Mouse (Mus musculus): Measurements from ENCODE around the gene Hist2h2bb. TPM values are rescaled to one million over a fixed set of nuclear protein-coding genes. Genes with fewer than 3 reads are reported as not detected.
"Not testable (repeated sequence)": the region's sequence is repeated elsewhere in the genome, so short reads cannot be mapped to it uniquely, and the experiment has no call there.

The Hist2h2bb gene
- 6.5 and 9.2 TPM in 2 replicates for polyA plus RNA-seq (2015; fragmentation: Nextera tagmentation; extraction: Ambion mirVana)

DNA sequence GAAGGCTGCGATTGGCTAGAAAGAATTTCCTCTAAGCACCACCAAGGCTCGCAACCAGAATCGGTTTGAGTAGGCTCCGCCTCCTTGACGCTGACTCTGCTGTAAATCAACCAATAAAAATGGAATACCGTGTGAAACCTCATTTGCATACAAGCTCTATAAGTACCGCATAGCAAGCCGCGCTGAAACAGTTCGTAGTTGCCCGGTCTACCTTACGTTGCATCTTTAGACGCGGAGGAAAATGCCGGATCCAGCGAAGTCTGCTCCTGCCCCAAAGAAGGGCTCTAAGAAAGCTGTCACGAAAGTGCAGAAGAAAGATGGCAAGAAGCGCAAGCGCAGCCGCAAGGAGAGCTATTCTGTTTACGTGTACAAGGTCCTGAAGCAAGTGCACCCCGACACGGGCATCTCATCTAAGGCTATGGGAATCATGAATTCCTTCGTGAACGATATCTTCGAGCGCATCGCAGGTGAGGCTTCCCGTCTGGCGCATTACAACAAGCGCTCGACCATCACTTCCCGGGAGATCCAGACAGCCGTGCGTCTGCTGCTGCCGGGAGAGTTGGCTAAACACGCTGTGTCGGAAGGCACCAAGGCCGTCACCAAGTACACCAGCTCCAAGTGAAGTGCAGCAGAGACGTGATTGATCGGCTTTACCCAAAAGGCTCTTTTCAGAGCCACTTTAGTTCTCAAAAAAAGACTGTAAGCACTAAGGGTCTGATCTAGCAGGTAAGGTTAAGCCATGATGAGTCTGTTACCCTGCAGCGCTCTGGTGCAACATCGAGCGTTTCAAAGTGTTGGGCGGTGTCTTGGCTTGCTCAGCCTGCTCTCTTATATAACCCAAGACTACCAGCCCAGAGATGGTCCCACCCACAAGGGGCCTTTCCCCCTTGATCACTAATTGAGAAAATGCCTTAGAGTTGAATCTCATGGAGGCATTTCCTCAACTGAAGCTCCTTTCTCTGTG is at the start of gene Hist2h2bb:
Hist2h2bb (plus strand) TSS at position 242 of the 964 bp plus-strand sequence.
- peak within 1 kb of the TSS; percentile 95 for H3K27ac ChIP-seq
- peaks cover 5% of the 10 kb centered on the region; the same call in 1 of the 2 replicates for H3K4me1 ChIP-seq (replicated peaks)
- peak within 1 kb of the TSS; percentile 50 for H3K4me3 ChIP-seq (replicated peaks)
- H3K27me3 ChIP-seq (replicated peaks) = no peaks in the 10 kb centered on the region
- peak within 1 kb of the TSS; percentile 79 for H3K4me2 ChIP-seq (replicated peaks)
- under 1% methylated on average over 45 of the region's 45 CpGs for whole genome bisulfite sequencing
- no peaks in the 10 kb centered on the region for H3K36me3 ChIP-seq
- no peaks in the 10 kb centered on the region for H3K9me3 ChIP-seq
- ATAC-seq = peak; percentile 95
- H3K9ac ChIP-seq = peak within 1 kb of the TSS; percentile 51

DNA sequence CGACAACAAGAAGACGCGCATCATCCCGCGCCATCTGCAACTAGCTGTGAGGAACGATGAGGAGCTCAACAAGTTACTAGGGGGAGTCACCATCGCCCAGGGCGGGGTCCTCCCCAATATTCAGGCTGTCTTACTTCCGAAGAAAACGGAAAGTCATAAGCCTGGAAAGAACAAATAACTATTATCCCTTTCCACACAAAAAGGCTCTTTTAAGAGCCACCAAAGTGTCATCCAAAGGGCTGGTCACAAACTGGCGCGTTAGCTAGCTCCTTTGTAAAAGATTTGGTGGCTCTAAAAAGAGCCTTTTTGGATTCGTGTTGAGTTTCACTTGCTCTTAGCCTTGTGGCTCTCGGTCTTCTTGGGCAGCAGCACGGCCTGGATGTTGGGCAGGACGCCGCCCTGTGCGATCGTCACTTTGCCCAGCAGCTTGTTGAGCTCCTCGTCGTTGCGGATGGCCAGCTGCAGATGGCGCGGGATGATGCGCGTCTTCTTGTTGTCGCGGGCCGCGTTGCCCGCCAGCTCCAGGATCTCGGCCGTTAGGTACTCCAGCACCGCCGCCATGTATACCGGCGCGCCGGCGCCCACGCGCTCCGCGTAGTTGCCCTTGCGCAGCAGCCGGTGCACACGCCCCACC is 49.3 kb upstream of the Hist2h2bb start:
- peak overlapping the region; percentile 56 for H3K4me3 ChIP-seq (replicated peaks)
- H3K9me3 ChIP-seq; H3K27me3 ChIP-seq (replicated peaks); H3K36me3 ChIP-seq: not testable (repeated sequence)
- H3K4me1 ChIP-seq (replicated peaks) = peaks cover 13% of the 10 kb centered on the region; the same call in 1 of the 2 replicates
- under 1% methylated on average over 37 of the region's 47 CpGs for WGBS
- peak overlapping the region; percentile 73 for H3K9ac ChIP-seq
- H3K27ac ChIP-seq = peak overlapping the region; percentile 98
- H3K4me2 ChIP-seq (replicated peaks) = peak overlapping the region; percentile 83
- peak; percentile 7; the same call in 1 of the 2 replicates for ATAC-seq

DNA sequence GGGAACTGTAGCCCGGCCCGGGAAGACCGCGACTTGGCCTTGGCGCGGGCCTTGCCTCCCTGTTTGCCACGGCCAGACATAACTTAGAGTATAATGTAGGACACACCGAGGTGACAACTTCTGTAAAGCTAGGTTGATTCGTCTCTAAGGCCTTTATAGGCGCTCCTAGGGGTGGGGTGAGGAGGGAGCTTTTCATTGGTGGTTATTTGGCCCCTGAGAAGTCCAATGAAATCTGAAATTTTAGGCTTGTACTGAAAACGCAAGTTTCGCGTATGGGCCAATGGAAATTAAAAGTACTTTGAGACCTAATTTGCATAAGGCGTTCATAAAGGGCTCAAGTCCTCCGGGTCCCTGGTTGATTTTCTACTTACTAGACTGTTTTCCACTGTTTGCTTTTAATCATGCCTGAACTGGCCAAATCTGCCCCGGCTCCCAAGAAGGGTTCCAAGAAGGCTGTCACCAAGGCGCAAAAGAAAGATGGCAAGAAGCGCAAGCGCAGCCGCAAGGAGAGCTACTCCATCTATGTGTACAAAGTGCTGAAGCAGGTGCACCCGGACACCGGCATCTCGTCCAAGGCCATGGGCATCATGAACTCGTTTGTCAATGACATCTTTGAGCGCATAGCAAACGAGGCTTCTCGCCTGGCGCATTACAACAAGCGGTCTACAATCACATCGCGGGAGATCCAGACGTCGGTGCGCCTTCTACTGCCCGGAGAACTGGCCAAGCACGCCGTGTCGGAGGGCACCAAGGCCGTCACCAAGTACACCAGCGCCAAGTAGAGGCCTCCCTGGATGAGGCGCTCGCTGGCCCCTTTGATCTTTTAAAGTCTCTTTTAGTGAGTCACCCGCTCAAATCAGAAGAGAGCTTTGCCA is 48.5 kb upstream of the Hist2h2bb start, which contains the start of the genes Hist2h2ac and Hist2h2be:
Hist2h2ac (minus strand) TSS at position 116 of the 875 bp plus-strand sequence.
Hist2h2be (plus strand) TSS at position 355 of the 875 bp plus-strand sequence.
- H3K4me1 ChIP-seq (replicated peaks) = peaks cover 11% of the 10 kb centered on the region; the same call in 1 of the 2 replicates
- peak within 1 kb of the TSS; percentile 73 for H3K9ac ChIP-seq
- WGBS = under 1% methylated on average over 43 of the region's 43 CpGs
- no peaks in the 10 kb centered on the region for H3K27me3 ChIP-seq (replicated peaks)
- peak within 1 kb of the TSS; percentile 83 for H3K4me2 ChIP-seq (replicated peaks)
- peak within 1 kb of the TSS; percentile 98 for H3K27ac ChIP-seq
- no peaks in the 10 kb centered on the region for H3K36me3 ChIP-seq
- H3K4me3 ChIP-seq (replicated peaks) = peak within 1 kb of the TSS; percentile 56
- peak; percentile 94 for ATAC-seq
- H3K9me3 ChIP-seq = no peaks in the 10 kb centered on the region

DNA sequence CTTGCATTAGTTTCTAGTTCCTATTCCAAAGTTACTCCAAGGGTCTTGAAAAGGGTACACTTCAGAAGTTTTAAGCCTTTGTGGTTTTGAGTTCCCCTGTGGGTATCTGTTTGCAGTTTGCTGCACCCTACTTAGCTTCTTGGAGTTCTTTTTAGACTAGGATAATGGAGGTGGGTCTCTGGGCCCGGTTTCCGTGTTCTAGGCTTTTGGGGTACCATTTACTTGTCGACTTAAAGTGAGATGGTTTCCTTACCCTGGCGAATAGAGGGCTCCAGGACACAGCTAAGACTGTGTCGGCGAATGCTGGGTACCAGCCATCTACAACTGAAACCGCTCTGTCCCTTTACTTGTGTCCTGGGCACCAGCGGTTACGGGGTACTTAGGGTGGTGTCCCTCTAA is 47.9 kb upstream of the Hist2h2bb start:
- Histone ChIP-seq H3K9me3 (no peaks in the 10 kb centered on the region), H3K27ac (peak overlapping the region; percentile 98), H3K4me3 (replicated peaks) (peak overlapping the region; percentile 56), H3K4me2 (replicated peaks) (peak overlapping the region; percentile 83), H3K27me3 (replicated peaks) (no peaks in the 10 kb centered on the region), H3K9ac (peak overlapping the region; percentile 44), H3K36me3 (no peaks in the 10 kb centered on the region), H3K4me1 (replicated peaks) (peaks cover 11% of the 10 kb centered on the region; the same call in 1 of the 2 replicates)
- WGBS = 24% methylated on average over 9 of the region's 9 CpGs
- no peak for ATAC-seq

DNA sequence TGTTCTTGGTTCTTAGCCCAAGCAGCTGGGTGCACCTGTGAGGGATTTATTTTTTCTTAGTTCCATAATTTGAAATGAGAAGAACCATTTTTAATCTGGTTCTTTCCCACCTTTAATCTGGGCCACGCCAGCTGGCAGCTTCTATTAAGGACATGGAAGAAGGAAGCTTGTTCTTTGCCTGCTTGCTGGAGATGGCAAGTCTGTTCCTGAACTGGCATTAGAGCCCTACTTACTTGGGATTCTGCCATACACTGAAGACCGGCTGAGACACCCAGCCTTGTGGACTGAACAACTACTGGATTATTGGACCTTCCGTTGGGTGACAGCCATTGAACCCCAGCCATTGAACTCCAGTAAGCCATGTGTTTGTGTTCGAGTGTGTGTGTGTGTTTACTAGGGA is 46.8 kb upstream of the Hist2h2bb start:
- Histone ChIP-seq H3K27ac (no peak overlapping the region), H3K4me2 (replicated peaks) (peak overlapping the region; percentile 83; the same call in 1 of the 2 replicates), H3K4me1 (replicated peaks) (peaks cover 11% of the 10 kb centered on the region; the same call in 1 of the 2 replicates), H3K4me3 (replicated peaks) (no peak overlapping the region), H3K36me3 (no peaks in the 10 kb centered on the region), H3K27me3 (replicated peaks) (no peaks in the 10 kb centered on the region), H3K9me3 (no peaks in the 10 kb centered on the region), H3K9ac (no peak overlapping the region; the same call in 1 of the 2 replicates)
- WGBS = 88% methylated on average over 4 of the region's 4 CpGs
- ATAC-seq = no peak

DNA sequence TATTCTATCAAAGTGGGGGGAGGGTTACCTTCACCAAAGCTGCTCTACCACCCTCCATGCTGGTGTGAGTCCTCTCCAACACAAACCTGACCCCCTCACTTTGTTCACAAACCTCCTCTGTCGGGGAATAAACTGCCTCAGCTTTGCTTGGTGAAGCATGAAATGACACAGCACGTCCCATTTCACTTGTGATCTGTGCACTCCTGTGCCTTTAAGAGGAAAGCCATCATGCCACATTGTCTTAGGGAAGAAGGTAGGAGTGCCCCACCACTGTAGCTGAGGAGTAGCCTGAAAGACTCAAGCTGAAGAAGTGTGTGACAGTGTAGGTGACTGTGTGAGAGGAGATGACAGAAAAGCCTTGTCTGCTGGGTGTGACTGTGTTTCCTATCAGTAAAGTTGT is 44.1 kb upstream of the Hist2h2bb start:
- Histone ChIP-seq H3K27me3 (replicated peaks) (no peaks in the 10 kb centered on the region), H3K4me2 (replicated peaks) (no peak overlapping the region), H3K4me3 (replicated peaks) (no peak overlapping the region), H3K36me3 (no peaks in the 10 kb centered on the region), H3K9me3 (no peaks in the 10 kb centered on the region), H3K4me1 (replicated peaks) (peaks cover 11% of the 10 kb centered on the region; the same call in 1 of the 2 replicates), H3K9ac (no peak overlapping the region), H3K27ac (no peak overlapping the region)
- no peak for ATAC-seq
- 49% methylated on average over 2 of the region's 2 CpGs for WGBS

DNA sequence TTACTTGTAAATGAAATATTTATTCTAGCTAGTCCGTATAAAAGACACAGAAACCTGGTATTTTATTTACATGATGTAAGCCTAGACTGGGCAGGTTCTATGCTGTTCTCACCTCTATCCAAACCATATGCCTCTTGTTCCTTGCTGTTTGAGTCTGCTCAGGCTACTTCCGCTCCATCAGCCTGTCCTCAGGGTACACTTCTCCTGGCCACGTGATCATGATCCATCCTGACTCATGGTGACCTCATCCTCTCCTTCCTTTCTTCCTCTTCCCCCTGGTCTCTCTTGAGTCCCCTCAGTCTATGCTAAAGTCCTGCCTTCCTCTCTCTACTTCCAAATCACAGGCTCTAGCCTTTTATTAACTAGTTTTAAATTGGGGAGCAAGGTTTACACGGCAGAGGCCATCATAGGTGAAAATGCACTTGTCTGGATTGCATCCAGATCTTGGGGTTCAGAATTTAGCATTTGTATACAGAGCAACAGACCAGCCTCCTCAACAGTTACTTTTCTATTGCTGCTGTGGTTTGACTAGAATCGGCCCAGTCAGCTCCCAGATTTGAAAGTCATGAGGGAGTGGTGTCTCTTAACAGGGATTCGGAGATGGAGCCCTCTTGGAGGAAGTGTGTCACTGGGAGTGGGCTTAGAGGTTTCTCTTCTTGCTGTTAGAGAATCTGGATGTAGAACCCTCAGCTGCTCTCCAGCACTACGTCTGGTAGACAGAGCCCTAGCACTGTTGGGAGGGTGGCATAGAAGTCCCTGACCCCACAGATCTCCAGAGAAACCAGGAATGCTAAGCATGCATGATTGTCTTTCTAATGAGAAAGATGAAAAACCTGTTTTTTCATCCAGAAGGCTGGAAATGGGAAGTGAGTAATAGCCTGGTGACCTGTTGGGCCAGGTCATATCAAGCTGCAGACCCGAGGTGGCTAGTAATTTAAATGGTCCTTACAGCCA is 42.6 kb upstream of the Hist2h2bb start:
- no peaks in the 10 kb centered on the region for H3K9me3 ChIP-seq
- no peak overlapping the region for H3K4me2 ChIP-seq (replicated peaks)
- no peak overlapping the region for H3K27ac ChIP-seq
- no peak overlapping the region for H3K9ac ChIP-seq
- WGBS = 60% methylated on average over 8 of the region's 8 CpGs
- H3K4me1 ChIP-seq (replicated peaks) = 0 out of 2 replicates have a peak, but pooled peaks cover 6% of the 10 kb centered on the region
- no peaks in the 10 kb centered on the region for H3K27me3 ChIP-seq (replicated peaks)
- no peak overlapping the region for H3K4me3 ChIP-seq (replicated peaks)
- H3K36me3 ChIP-seq = no peaks in the 10 kb centered on the region
- 0 out of 2 replicates have a peak, but pooled peaks have one; percentile 40 for ATAC-seq

DNA sequence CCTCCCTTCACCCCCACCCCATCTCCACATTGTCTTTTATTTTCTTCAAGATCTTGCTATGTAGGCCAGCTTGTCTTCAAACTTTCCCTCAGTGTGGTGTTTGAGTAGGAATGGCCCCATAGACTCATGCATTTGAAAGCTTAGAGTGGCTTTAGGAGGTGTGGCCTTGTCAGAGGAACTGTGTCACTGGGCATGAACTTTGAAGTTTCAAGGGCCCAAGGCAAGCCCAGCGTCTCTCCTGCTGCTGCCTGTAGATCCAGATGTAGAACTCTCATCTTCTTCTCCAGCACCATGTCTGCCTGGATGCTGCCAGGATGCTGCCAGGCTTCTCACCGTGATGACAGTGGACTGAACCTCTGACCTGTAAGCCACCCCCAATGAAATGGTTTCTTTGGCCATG is 40.7 kb upstream of the Hist2h2bb start:
- Histone ChIP-seq H3K4me3 (replicated peaks) (no peak overlapping the region), H3K4me1 (replicated peaks) (0 out of 2 replicates have a peak, but pooled peaks cover under 1% of the 10 kb centered on the region), H3K27ac (no peak overlapping the region), H3K9me3 (no peaks in the 10 kb centered on the region), H3K36me3 (no peaks in the 10 kb centered on the region), H3K4me2 (replicated peaks) (no peak overlapping the region), H3K27me3 (replicated peaks) (no peaks in the 10 kb centered on the region), H3K9ac (no peak overlapping the region)
- WGBS = 48% methylated on average over 2 of the region's 2 CpGs
- no peak for ATAC-seq

DNA sequence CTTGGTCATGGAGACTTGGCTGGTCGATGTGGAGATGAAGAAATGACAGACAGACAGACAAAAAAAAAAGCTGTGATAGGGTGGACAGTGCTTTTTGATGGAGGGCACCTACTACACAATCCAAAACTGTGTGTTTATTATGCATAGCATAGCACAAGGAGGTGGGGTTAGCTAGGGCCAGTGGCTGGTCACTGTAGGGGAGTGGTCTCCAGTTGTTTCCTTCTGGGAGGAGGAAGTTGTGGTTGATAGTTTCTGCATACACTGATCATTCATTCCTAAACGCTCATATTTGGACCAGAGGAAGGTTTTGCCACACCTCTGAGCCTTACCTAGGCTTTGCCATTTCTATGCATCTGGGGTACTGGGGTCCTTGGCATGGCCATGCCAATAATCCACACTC is 39.1 kb upstream of the Hist2h2bb start:
- 75% methylated on average over 2 of the region's 2 CpGs for WGBS
- ATAC-seq = no peak
- H3K27me3 ChIP-seq (replicated peaks) = no peaks in the 10 kb centered on the region

DNA sequence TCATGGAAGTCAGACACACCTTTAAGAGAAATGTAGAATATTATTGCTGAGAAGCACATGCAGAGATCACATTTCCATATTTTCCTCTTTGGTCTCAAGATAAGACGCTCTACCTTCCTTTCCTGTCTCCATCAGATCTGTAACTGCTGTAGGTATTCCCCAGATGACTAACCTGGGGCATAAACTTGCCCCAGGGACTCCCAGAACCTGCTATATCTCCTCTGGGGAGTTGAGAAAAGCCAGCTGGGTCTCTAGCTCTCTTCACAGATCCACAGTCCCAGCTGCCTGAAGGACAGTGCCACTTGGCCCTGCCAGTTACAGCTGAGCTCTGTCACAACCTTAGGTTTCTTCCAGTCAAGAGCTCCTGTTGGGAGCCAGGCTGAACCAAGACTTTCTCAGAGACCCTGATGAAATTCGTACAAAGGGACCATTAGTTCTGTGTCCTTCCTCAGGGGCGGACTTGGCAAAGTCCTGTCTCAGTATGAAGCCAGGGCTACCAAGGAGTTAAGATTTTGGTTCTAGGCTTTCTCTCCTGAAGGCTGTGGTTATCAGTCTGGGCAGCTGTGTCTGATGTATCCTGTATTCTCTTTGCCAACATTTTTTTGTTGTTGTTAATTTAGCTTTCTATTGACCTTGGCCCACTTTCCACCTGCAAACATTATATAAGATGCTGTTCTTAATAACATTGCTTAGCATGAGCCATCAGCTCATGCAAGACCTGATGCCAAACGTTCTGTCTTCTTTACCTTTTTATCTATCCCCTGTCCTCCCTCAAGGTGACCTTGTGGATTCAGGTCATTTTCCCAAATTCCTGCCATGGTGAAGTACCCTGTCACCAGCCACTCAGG is 38.4 kb upstream of the Hist2h2bb start:
- 78% methylated on average over 4 of the region's 4 CpGs for WGBS
- no peak overlapping the region for H3K4me2 ChIP-seq (replicated peaks)
- no peaks in the 10 kb centered on the region for H3K36me3 ChIP-seq
- no peaks in the 10 kb centered on the region for H3K27me3 ChIP-seq (replicated peaks)
- H3K4me1 ChIP-seq (replicated peaks) = no peaks in the 10 kb centered on the region
- no peak overlapping the region for H3K27ac ChIP-seq
- no peak overlapping the region for H3K4me3 ChIP-seq (replicated peaks)
- no peaks in the 10 kb centered on the region for H3K9me3 ChIP-seq
- no peak for ATAC-seq
- H3K9ac ChIP-seq = no peak overlapping the region

More for the DNA sequence above, 39.1 kb upstream of the Hist2h2bb start:
- Histone ChIP-seq H3K4me3 (replicated peaks) (no peak overlapping the region), H3K27ac (no peak overlapping the region), H3K9me3 (no peaks in the 10 kb centered on the region), H3K9ac (no peak overlapping the region), H3K4me2 (replicated peaks) (no peak overlapping the region), H3K4me1 (replicated peaks) (no peaks in the 10 kb centered on the region), H3K36me3 (no peaks in the 10 kb centered on the region)

All from intestine, embryonic 15.5 days (tissue).